Mouse (Mus musculus): ENCODE measurements around the gene Mthfsd.

- TF ChIP-seq CTCF (IDR thresholded peaks at IDR 0.05; ENCODE audit: low read depth, low read length): no peak
- TF ChIP-seq POLR2AphosphoS5 (IDR thresholded peaks at IDR 0.05; ENCODE audit: insufficient replicate concordance, low read depth, low read length): no peak
- no peak for TF ChIP-seq TAL1 (conservative IDR thresholded peaks at IDR 0.05; ENCODE audit: low read depth, low read length)
- TF ChIP-seq GATA1 (IDR thresholded peaks at IDR 0.05; ENCODE audit: borderline replicate concordance, low read length): no peak
Observed at GRCm38 (mm10) chr8:121085561-121085960, 22.6 kb downstream of the Mthfsd start.
